Mouse (Mus musculus) T-helper 17 cell (primary cell): ENCODE data around the gene Gm44579.

Source experiments
- in situ Hi-C, 2 experiments: fragments of 300-600 bp; cut with MboI, MseI; formaldehyde crosslinking; loops; 1 replicate in 1 of 2; 2 replicates in 1 of 2; pipeline ENCODE4 v1.15.1; 2025; ENCODE audit warnings: high pct_unique_total_duplicates in 2 of 2

The Gm44579 gene

GRCm38 (mm10) chr15:98168622-98169004, 52.2 kb downstream of the Gm44579 start:
- in situ Hi-C loops: loop anchor here in 1 of 2 experiments (5.0 kb wide), 1 partner anchor 201 kb away; no protein-coding TSS in a partner anchor

- in situ Hi-C loops: loop anchor here in 1 of 2 experiments (5.0 kb wide), 1 partner anchor 201 kb away; no protein-coding TSS in a partner anchor
Observed at GRCm38 (mm10) chr15:98167645-98168621, 52.8 kb downstream of the Gm44579 start.

GRCm38 (mm10) chr15:98166963-98167644, 53.7 kb downstream of the Gm44579 start, which contains the start of gene Ccdc184:
Gene Ccdc184, plus strand, starts transcription at chr15:98167158.
- in situ Hi-C loops: loop anchor here in 1 of 2 experiments (5.0 kb wide), 1 partner anchor 200 kb away; no protein-coding TSS in a partner anchor

GRCm38 (mm10) chr15:98165525-98165924, 55.3 kb downstream of the Gm44579 start, which contains the start of gene Asb8:
Gene Asb8, minus strand, starts transcription at chr15:98165625.
- in situ Hi-C loops: loop anchor here in 1 of 2 experiments (5.0 kb wide), 1 partner anchor 198 kb away; no protein-coding TSS in a partner anchor

GRCm38 (mm10) chr15:98162561-98162960, 58.2 kb downstream of the Gm44579 start:
- in situ Hi-C loops: no loop called here

GRCm38 (mm10) chr15:98161026-98161805, 59.6 kb downstream of the Gm44579 start:
- in situ Hi-C loops: no loop called here

GRCm38 (mm10) chr15:98157253-98157652, 63.5 kb downstream of the Gm44579 start:
- in situ Hi-C loops: loop anchor here in 1 of 2 experiments (10.0 kb wide), 1 partner anchor 452 kb away; the partner anchor contains the start of gene Rpap3

GRCm38 (mm10) chr15:98155944-98156343, 64.8 kb downstream of the Gm44579 start:
- in situ Hi-C loops: loop anchor here in 1 of 2 experiments (10.0 kb wide), 1 partner anchor 451 kb away; the partner anchor contains the start of gene Rpap3

GRCm38 (mm10) chr15:98155272-98155671, 65.5 kb downstream of the Gm44579 start:
- in situ Hi-C loops: loop anchor here in 1 of 2 experiments (10.0 kb wide), 1 partner anchor 450 kb away; the partner anchor contains the start of gene Rpap3

GRCm38 (mm10) chr15:98154631-98155030, 66.1 kb downstream of the Gm44579 start:
- in situ Hi-C loops: loop anchor here in 1 of 2 experiments (5.0 to 10.0 kb wide), 2 partner anchors 62 to 450 kb away; partner anchors contain the start of genes Pfkm, Rpap3 and Senp1

GRCm38 (mm10) chr15:98154146-98154545, 66.6 kb downstream of the Gm44579 start:
- in situ Hi-C loops: loop anchor here in 1 of 2 experiments (5.0 to 10.0 kb wide), 2 partner anchors 62 to 449 kb away; partner anchors contain the start of genes Pfkm, Rpap3 and Senp1

GRCm38 (mm10) chr15:98153625-98154024, 67.2 kb downstream of the Gm44579 start:
- in situ Hi-C loops: loop anchor here in 1 of 2 experiments (5.0 to 10.0 kb wide), 2 partner anchors 61 to 449 kb away; partner anchors contain the start of genes Pfkm, Rpap3 and Senp1

GRCm38 (mm10) chr15:98152916-98153315, 67.9 kb downstream of the Gm44579 start:
- in situ Hi-C loops: loop anchor here in 1 of 2 experiments (5.0 to 10.0 kb wide), 2 partner anchors 61 to 448 kb away; partner anchors contain the start of genes Pfkm, Rpap3 and Senp1

GRCm38 (mm10) chr15:98149166-98149602, 71.6 kb downstream of the Gm44579 start:
- in situ Hi-C loops: loop anchor here in 1 of 2 experiments (5.0 to 10.0 kb wide), 2 partner anchors 57 to 1826 kb away; partner anchors contain the start of genes Larp4, Pfkm and Senp1

- in situ Hi-C loops: loop anchor here in 1 of 2 experiments (5.0 to 10.0 kb wide), 2 partner anchors 56 to 1826 kb away; partner anchors contain the start of genes Larp4, Pfkm and Senp1
Observed at GRCm38 (mm10) chr15:98148356-98148755, 72.4 kb downstream of the Gm44579 start.

GRCm38 (mm10) chr15:98145559-98146181, 75.1 kb downstream of the Gm44579 start:
- in situ Hi-C loops: loop anchor here in 1 of 2 experiments (5.0 to 10.0 kb wide), 2 partner anchors 53 to 1829 kb away; partner anchors contain the start of genes Larp4, Pfkm and Senp1

- in situ Hi-C loops: loop anchor here in 1 of 2 experiments (5.0 to 10.0 kb wide), 2 partner anchors 53 to 1830 kb away; partner anchors contain the start of genes Larp4, Pfkm and Senp1
Observed at GRCm38 (mm10) chr15:98144861-98145507, 75.8 kb downstream of the Gm44579 start.

- in situ Hi-C loops: loop anchor here in 1 of 2 experiments (10.0 kb wide), 1 partner anchor 1832 kb away; the partner anchor contains the start of gene Larp4
Observed at GRCm38 (mm10) chr15:98142515-98142914, 78.3 kb downstream of the Gm44579 start.
